Mouse (Mus musculus) MEL-GATA-1-ER (cell line): ENCODE results near the gene Nosip.

Source experiments
- DNase-seq: peaks from one replicate; pipeline ENCODE4 v3.0.0-alpha.2; 2012; ENCODE audit warnings: low read depth; ENCODE audit errors: extremely low read depth

The Nosip gene

DNA sequence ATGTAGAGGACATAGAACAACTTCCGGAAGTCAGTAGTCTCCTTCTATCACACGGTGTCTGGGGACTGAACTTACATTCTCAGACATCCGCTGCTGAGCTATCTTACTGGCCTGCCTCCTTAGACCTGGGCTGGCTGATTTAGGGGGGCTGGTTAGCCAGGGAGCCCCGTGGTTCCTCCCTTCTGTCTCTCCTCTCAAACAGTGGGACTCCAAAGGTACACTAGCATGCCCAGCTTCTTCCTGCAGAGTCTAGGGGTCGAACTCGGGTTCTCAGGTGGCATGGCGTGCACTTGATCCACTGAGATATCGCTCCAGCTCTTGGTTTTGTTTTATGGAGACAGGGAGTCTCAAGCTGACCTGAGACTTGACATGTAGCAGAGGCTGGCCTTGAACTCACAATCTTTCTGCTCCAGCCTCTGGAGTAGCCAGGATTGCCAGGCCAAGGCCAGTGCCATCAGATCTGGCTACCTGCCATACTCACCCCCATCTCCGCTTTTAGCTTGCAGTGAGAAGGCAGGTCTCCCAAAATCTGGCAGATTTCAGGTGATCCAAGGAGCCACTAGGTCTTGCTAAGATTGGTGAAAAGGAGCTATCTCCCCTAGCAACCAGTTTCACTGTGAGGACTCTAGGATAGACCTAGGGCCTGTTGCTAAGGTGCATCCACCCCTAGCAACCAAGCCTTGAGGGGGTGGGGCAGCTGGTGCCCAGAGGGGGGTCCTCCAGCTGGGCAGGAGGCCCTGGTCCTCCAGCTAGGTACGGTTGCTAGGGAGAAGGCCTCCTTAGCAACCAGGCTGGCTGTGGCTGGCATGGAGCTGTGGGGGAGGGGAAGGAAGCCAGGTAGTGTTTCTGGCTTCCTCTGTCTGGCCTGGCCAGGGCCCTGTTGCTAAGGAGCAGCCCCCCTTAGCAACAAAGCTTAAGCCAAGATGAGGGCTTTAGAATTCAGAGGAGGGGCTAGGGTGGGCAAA lies 3.3 kb upstream of the Nosip start:
- no peak for DNase-seq

DNA sequence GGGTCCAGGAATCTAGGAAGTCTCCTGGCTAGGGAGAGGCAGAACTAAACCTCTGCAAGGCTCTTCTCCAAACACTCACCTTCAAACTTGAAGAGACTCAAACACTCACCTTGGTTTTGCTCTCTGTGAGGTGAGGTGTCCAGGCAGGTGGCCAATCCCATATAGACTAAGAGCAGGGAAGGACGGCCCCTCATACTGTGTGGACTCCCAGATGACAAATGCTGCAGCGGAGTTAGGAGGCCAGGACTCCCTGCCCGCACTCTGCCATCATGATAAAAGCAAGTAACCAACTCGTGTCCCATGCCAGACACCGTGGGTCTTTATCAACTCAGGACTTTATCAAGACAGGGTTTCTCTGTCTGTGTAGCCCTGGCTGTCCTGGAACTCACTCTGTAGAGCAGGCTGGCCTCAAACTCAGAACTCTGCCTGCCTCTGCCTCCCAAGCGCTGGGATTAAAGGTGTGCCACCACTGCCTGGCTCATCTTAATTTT lies 1.6 kb upstream of the Nosip start:
- no peak for DNase-seq

DNA sequence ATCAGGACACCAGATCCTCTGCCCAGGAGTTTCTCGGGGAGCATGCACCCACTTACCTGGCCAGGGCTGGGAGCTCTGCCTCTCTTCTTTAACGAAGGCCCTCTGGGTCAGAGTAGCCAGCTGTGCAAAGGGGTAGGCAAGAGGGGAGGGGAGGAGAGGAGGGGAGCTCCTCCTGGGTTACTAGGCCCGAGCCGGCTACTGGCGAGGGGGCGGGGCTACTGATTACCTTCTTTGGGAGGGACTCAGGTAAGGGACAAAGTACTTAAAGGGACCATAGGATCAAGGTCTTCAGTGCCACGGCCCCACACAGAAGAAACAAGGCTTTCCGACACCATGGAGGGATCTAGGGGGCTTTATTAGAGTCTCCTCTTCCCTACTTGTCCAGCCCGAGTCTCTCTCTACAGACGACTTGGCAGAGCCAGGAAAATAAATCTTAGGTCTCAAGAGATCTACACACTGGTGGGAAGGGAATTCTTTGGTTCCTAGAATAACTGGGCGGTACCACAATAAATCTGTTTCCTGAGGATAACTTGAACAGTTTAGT lies 625 bp upstream of the Nosip start:
- no peak for DNase-seq

DNA sequence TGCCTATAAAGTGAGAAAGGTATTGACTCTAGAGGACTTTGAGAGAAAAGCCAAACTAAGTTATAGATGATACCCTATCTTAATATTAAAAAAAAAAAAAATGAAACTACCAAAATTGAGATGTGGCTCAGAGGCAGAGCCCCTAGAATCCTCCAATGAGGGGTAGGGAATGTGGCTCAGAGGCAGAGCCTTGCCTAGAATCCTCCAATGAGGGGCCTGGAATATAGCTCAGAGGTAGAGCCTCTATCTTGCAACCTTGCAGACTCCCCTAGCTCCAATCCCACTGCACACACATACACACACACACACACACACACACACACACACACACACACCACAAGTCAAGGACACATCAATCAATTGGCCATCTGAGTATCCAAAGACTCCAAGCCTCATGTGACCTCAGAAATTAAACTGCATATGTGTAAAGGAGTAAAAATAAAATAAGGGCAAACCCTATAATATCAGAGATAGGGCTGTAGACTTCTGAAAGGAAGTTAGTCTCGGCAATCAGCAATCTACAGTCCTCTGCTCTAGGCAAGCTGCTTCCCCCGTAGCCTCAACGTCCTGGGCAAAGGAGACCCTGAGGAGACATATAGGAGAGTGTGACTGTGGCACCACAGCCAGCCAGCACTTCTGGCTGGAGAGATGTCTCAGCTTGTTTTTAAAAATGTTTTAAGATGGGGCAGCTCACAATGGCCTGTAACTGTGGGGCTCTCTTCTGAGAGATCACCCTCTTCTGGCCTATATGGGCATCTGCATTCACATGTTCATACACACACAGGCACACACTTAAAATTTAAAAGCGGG lies 5.2 kb downstream of the Nosip start:
- peak; percentile 69 for DNase-seq

DNA sequence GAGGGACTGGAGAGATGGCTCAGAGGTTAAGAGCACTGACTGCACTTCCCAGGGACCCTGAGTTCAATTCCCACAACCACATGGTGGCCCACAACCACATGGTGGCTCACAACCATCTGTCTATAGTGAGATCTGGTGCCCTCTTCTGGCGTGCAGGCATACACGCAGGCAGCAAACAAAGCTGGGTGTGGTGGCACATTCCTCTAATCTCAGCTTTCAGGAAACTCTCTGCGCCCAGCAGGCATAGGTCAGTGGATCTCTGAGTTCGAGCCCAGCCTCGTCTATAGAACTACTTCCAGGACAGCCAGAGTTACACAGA lies 5.7 kb downstream of the Nosip start:
- peak; percentile 71 for DNase-seq

DNA sequence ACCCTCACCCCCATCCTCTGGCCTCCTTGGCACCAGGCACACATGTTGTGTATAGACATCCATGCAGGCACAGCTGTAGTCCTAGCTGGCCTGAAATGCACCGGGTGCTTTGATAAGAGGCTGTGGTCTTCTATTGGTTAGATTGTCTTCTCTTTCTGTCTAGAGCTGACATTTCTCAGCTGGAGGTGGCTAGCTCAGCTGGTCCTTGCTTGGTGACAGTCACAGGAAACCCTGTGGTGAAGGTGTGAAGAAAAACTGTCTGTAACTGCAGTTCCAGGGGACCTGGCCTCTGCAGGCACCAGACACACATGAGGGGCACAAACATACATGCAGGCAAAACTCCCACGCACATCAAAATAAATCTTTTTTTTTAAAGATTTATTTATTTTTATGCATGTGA lies 7.4 kb downstream of the Nosip start:
- no peak for DNase-seq

DNA sequence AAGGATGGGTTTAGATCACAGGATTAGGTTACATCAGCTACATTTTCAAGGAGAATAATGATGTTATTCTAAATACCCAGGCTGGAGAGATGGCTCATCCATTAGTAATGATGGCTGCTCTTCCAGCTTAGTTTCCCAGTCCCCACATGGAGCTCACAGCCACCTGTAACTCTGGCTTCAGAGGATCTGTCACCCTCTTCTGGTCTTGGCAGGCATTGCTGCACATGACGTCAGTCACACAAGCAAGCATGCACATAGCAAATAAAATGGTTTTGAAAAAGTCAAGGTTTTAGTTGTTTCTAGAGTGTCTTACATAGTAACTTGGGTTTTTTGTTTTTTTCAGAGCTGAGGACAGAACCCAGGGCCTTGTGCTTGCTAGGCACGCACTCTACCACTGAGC lies 10.0 kb downstream of the Nosip start:
- peak; percentile 36 for DNase-seq

DNA sequence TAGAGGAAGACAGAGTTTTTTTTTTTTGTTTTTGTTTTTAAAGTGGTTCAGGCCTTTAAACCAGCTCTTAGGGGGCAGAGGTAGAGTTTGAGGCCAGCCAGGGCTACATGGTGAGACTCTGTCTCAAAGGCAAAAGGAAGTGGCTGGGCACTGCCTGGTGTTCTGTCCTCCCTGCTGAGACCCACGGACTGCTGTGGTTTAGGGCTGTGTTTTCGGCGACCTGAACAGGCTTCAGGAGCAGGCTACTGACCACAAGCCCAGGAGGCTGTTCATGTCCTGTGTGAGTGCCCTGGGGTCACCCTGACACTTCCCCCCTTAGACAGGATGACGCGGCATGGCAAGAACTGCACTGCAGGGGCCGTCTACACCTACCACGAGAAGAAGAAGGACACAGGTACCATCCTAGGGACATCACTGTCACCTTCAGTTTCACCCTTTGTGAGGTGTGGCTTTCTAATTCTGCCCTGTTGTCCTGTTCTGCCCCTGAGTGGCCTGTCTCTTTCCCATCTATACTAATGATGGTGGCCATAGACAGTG lies 11.0 kb downstream of the Nosip start:
- no peak for DNase-seq

DNA sequence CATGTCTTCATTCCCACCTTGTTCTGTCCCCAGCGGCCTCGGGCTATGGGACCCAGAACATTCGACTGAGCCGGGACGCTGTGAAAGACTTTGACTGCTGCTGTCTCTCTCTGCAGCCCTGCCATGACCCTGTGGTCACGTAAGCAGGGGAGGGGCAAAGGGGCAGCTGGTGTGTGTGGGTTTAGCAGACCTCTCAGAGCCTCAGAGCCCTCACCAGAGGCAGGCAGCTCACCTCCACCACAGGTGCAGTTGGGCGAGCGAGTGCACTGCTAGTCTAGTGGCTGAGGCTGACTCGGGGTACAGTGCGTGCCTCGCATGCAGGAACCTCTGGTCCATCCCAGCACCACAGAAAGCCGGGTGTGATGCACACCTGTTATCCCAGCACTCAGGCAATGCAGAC lies 11.7 kb downstream of the Nosip start:
- DNase-seq = no peak

DNA sequence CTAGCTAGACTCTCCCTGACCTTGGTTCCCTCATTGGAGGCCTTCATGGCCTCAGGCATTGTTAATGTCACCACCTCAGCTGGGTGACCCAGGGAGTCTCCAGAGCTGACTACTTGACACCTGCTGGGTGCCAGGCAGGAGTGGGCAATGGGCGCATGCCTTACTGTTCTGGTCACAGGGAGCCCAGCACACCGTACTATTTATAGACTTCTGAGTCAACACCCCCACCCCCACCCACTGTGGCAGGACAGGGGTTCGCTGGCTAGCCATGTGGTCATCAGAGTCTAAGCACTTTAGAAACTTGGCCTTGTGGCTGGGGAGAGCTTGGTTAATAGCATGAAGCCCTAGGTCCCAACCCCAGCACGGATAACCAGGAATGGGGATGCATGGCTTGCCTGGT lies 13.2 kb downstream of the Nosip start:
- no peak for DNase-seq

DNA sequence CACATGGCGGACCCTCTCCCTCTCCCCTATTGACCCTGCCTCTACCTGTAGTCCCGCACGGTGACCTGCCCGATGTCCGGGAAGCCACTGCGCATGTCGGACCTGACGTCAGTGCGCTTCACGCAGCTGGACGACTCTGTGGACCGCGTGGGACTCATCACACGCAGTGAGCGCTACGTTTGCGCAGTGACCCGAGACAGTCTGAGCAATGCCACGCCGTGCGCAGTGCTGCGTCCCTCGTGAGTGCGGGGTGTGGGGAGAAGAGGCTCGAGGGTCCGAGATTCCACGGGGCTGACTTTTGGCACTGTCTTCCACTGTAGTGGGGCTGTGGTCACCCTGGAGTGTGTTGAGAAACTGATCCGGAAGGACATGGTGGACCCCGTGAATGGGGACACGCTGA lies 14.3 kb downstream of the Nosip start:
- DNase-seq = no peak

DNA sequence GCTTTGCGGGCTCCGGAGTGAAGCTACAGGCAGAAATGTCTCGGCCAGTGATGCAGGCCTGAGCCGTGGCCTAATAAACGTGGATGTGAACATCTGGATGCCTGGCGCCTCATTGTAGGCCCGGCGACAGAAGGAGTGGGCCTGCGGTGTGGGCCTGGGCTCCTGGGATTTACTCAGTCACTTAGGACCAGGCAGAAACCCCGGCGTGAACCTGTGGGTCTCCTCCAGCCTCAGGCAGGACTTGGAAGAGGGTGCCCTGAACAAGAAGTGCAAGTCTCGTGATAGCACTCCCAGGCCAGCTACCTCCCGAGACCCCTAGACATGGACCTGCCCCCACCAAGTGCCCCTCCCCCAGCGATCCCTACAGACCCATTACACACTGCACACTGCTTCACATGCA lies 15.1 kb downstream of the Nosip start:
- no peak for DNase-seq

DNA sequence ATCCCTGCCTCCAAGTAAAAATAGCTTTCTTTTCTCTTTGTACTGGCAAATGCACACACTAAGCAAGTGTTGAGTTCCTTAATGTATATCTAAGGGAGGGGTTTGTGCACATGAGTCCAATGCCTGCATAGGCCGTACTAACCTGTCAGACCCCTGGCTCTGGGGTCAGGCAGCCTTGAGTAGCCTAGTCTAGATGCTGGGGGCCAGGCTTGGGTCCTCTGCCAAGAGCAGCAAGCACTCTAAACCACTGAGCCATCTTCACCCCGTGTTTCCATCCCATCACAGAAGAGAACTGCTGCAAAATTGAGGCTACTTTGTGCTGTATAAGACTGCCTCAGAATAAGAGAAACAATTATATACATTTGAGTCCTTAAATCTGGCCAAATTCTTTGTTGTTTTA lies 15.6 kb downstream of the Nosip start:
- DNase-seq = no peak

DNA sequence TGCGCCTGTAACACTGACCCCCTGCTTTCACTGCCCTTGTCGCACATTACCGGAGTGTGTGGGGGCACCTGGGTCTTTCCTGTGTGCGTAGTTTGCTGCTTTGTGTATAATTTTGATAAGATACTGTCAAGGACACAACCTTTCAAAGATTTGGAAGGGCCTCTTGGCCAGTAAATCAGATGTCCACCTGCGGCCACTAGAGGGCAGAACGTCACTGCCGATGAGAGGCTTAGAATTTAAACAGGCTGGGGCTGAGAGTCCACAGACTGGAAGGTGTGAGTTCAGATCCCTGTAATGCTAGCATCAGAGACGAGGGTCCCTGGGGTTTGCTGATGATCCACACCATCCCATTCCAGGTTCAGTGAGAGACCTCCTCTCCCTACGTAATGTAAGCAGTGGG lies 16.3 kb downstream of the Nosip start:
- DNase-seq = peak; percentile 41

DNA sequence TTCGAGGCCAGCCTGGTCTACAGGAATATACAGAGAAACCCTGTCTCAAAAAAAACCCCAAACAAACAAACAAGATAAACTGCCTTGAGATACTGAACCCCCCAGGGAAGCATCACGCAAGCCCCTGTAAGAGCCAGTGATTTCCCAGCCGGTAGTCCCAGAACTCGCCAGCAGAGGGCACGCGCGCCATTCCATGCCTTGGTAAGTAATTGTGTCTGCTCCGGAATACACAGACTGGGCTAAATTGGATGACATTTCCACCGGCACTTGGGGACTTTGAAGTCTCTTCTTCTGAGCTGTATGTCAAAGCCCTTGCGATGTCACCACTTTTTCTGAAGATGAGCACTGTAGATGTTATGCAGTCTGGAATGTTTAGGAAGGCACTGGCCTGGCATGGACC lies 17.6 kb downstream of the Nosip start:
- peak; percentile 48 for DNase-seq

DNA sequence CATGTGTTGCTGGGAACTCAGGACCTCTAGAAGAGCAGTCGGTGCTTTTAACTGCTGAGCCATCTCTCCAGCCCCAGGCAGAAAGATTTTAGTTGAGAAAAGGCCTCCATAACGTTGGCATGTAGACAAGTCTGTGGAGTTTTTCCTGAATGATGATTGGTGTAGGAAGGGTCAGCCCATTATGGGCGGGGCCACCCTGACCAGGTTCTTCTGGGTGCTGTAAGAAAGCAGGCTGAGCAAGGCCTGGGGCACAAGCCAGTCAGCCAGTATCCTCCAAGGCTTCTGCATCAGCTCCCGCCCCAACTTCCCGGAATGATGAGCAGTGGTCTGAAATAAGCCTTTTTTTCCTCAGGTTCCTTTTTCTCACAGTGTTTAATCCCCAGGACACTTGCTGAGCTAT lies 18.8 kb downstream of the Nosip start:
- no peak for DNase-seq

DNA sequence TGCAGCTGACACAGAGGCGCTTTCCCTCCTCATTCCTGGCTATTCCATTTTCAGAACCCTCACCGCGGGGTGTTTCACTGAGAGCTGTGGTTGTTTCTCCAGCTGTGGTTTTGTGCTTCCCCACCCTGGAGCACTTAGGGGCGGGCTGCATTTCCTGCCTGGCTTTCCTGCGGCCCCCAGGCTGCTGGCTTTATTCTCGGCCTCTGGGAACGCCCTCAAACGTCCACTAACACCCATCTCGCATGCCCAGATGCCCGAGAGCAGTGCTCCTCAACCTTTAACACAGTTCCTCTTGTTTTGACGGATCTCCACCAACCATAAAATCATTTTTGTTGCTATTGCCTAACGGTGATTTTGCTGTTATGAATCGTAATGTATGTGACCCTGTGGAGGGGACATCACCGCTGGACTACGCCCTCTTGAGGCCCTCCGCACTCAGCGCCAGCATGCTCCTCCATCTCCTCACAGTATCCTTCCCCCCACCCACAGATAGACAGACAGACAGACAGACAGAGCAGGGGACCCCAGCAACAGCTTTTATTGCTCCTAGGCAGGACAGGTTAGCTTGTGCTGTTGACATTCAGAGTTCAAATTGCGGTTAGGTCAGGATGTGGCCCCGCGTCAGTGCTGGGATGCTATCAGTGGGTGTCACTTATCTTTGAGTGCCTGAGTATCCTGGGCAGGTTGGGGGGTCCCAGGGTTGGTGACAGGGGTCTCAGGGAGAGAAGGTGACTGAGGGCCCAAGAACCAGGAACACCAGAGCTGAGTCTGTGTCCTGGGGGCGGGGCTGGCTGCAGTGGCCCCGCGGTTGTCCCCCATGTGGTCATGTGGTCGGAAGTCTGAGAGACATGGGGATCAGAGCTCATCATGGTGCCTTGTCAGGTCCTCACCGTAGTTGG lies 20.4 kb downstream of the Nosip start:
- DNase-seq = no peak

DNA sequence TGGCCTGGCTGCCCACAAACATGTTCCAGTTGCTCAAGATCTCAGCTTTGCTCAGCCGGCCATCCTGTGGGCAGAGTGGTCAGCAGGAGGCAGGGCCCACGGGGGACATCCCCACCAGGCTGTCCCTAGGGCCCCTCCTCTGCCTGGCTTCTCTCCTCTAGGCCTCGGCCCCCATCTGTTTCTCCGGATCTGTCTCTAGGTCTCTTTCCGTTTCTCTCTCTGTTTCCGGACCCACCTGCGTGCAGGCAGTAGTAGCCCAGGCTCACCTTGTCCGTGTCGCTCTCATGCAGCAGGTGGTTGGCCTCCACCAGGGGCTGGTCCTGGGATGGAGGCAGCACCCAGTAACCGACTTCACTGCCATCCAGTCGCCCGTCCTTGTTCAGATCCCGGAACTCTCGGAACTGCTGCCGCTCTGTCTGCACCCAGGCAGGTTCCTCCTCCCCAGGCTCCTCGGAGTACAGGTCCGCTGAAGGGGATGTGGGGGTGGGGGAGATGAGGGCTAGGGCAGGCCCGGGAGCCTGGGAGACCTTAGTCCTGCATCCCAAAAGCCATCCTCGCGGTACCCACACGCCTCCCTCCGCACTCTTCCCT lies 21.2 kb downstream of the Nosip start:
- DNase-seq = no peak

DNA sequence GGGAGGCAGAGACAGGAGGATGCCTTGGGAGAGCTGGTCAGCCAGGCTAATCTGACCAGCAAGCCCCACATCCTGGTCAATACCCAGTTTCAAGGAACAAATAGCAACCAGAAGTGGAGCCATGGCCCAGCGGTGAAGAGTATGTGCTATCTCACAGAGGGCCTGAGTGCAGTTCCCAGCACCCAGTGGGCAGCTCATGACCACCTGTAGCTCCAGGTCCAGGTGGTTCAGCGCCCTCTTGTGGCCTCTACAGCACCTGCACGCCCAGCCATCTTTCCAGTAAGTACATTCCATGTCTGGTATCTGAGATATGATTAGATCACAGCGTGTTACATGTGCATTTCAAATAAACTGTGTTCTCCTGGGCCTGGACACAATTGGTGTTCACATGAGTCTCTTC lies 23.9 kb downstream of the Nosip start:
- no peak for DNase-seq

DNA sequence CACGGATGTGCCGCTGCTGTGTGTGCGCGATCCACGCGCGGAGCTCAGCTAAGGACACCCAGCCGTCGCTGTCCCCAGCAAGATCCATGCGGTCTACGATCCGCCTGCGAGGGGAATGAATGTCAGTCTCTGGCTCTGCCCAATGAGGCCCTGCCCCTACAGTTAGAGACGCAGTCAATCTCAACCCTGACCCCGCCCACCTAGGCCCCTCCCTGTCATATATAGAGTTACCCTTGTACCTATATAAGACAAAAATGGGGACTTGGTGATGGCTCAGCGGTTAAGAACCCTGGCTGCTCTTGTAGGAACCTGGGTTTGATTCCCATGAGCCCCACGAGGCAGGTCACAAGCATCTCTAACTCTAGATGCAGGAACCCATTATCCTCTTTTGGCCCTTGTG lies 26.4 kb downstream of the Nosip start:
- DNase-seq = no peak
